Mouse (Mus musculus) forebrain, embryonic 12.5 days (tissue): ENCODE data around the gene Gpha2. TPM values are rescaled to one million over a fixed set of nuclear protein-coding genes. Genes with fewer than 3 reads are reported as not detected.

Experiments
- ATAC-seq: fragments of 200-750 bp; cut with Nextera tagmentation; 2 replicates; pipeline ENCODE4 v1.8.0; 2017; ENCODE audit warnings: moderate TSS enrichment; ENCODE audit not compliant: low FRiP score
- H3K27ac ChIP-seq: fragments of 300-500 bp; sonication (generic); 2 replicates; pipeline ENCODE4 v1.5.1; 2016; ENCODE audit warnings: mild to moderate bottlenecking
- H3K27me3 ChIP-seq: fragments of 300-500 bp; sonication (generic); 2 replicates; pipeline ENCODE4 v1.6.1; 2016; ENCODE audit warnings: mild to moderate bottlenecking
- H3K36me3 ChIP-seq: fragments of 300-500 bp; sonication (generic); replicated peaks from 2 replicates; pipeline ENCODE4 v1.6.1; 2016; ENCODE audit warnings: mild to moderate bottlenecking
- H3K4me1 ChIP-seq: fragments of 300-500 bp; sonication (generic); 2 replicates; pipeline ENCODE4 v1.6.1; 2016
- H3K4me2 ChIP-seq: fragments of 300-500 bp; sonication (generic); 2 replicates; pipeline ENCODE4 v1.6.1; 2016; ENCODE audit warnings: mild to moderate bottlenecking, moderate library complexity
- H3K4me3 ChIP-seq: fragments of 300-500 bp; sonication (generic); replicated peaks from 2 replicates; pipeline ENCODE4 v1.5.1; 2016; ENCODE audit warnings: mild to moderate bottlenecking
- H3K9ac ChIP-seq: fragments of 300-500 bp; sonication (generic); 2 replicates; pipeline ENCODE4 v1.6.1; 2016; ENCODE audit warnings: mild to moderate bottlenecking
- H3K9me3 ChIP-seq: fragments of 300-500 bp; sonication (generic); 2 replicates; pipeline ENCODE4 v1.6.1; 2016
- WGBS: fragments of 180-500 bp; shearing (Covaris S2); methylation state at CpG from one replicate; pipeline ENCODE4 v1.1.7; 2016; 5-methylcytosine and 5-hydroxymethylcytosine counted together
- polyA plus RNA-seq: library from polyadenylated mRNA; unstranded; fragments of >200 nt; fragmentation: Nextera tagmentation; extraction: Ambion mirVana; gene quantifications from 2 replicates; pipeline ENCODE4 v1.2.1, GENCODE M21; 2016

The Gpha2 gene
- polyA plus RNA-seq, 1 experiment from 2014 or later, result 0.91 TPM

DNA sequence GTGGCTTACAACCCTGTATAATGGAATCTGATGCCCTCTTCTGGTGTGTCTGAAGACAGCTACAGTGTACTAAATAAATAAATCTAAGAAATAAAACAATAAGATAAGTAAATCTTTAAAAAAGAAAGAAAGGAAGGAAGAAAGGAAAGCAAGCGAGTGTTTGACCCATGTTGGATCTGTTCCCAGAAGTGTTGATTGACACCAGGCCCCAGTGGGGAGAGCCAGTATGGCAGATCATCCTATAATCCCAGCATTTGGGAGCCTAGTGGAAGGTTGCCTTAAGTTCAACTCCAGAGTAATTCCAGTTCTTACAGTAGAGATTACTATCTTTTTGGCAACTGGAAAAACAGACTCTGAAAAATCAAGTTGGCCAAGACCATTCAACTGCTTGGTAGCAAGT, 19.6 kb downstream of the Gpha2 start:
- H3K9me3 ChIP-seq, result no peaks in the 10 kb centered on the region
- H3K4me2 ChIP-seq, result no peak overlapping the region
- no peak overlapping the region for H3K4me3 ChIP-seq
- no peak for ATAC-seq
- no peaks in the 10 kb centered on the region for H3K27me3 ChIP-seq
- H3K36me3 ChIP-seq, result peaks cover 49% of the 10 kb centered on the region
- 86% methylated on average over 1 of the region's 1 CpGs for WGBS
- H3K4me1 ChIP-seq, result peaks cover 13% of the 10 kb centered on the region
- H3K27ac ChIP-seq, result no peak overlapping the region
- H3K9ac ChIP-seq, result no peak overlapping the region

GRCm38 (mm10) chr19:6247526-6248300, 21.5 kb downstream of the Gpha2 start:
- Histone ChIP-seq H3K4me2 (no peak overlapping the region), H3K4me1 (peaks cover 5% of the 10 kb centered on the region), H3K27ac (no peak overlapping the region), H3K27me3 (no peaks in the 10 kb centered on the region), H3K36me3 (peaks cover 66% of the 10 kb centered on the region), H3K4me3 (no peak overlapping the region), H3K9ac (no peak overlapping the region), H3K9me3 (no peaks in the 10 kb centered on the region)
- WGBS, result 95% methylated on average over 29 of the region's 29 CpGs
- ATAC-seq, result no peak

DNA sequence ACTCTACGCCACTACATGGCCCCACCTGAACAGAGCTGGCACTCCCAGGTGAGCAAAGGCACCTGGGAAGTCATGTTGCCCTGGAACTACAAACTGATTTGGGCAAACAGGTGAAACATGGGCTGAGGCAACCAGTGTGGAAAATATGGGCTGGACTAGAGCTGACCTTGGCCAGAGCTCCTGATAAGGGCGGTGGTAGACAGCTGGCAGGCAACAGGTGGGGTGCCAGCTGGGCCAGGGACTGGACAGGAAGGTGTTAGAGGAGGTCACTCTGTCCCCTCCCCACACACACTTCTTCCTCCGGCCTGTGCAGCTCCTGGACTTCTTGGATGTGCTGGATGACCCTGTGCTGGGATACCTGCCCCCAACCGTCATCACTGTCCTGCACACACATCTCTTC, 26.8 kb downstream of the Gpha2 start:
- no peaks in the 10 kb centered on the region for H3K9me3 ChIP-seq
- no peak overlapping the region for H3K9ac ChIP-seq
- no peaks in the 10 kb centered on the region for H3K4me1 ChIP-seq
- ATAC-seq, result no peak
- peaks cover 90% of the 10 kb centered on the region for H3K36me3 ChIP-seq
- no peak overlapping the region for H3K4me2 ChIP-seq
- no peak overlapping the region for H3K4me3 ChIP-seq
- H3K27me3 ChIP-seq, result no peaks in the 10 kb centered on the region
- WGBS, result 90% methylated on average over 4 of the region's 4 CpGs
- no peak overlapping the region for H3K27ac ChIP-seq

DNA sequence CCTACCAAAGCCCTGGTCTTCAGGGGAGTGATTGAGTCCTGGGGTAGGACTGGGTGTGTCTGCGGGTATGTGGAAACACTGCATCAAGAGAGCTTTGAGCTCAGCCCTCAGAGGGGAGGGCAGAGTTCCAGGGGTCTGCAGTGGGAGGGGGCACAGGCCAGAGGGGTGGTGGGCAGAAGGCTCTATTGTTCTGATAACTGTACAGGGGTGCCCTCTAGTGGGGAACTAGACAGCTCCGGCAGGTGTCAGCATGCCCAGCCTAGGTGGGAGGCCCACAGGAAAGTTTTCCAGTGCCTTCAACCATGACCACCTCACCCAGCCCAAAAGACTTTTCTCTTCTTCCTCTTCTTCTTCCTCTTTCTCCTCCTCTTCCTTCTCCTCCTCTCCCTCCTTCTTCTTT, 34.2 kb downstream of the Gpha2 start:
- no peaks in the 10 kb centered on the region for H3K27me3 ChIP-seq
- H3K9ac ChIP-seq, result no peak overlapping the region
- H3K4me1 ChIP-seq, result no peaks in the 10 kb centered on the region
- no peak for ATAC-seq
- peaks cover 66% of the 10 kb centered on the region for H3K36me3 ChIP-seq
- H3K4me3 ChIP-seq, result no peak overlapping the region
- no peak overlapping the region for H3K4me2 ChIP-seq
- 75% methylated on average over 2 of the region's 2 CpGs for WGBS
- 0 out of 2 replicates have a peak, but pooled peaks cover 2% of the 10 kb centered on the region for H3K9me3 ChIP-seq
- H3K27ac ChIP-seq, result no peak overlapping the region

DNA sequence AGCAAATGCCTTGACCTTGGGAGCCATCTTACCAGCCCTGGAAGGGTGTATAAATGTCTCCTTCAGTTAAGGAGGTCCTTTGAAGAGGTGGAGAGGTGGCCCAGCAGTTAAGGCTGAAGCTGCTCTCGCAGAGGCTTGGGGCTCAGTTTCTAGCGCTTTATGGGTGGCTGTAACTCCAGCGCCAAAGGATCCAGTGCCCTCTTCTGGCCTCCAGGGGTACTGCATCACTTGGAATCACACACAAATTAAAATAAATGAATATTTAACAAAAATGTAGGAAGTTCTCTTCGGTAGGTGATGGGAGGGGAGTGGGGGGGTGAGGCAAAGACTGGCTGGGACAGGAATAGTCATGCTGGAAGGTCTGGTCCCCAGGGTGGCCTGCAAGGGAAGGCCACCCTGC, 34.8 kb downstream of the Gpha2 start:
- Histone ChIP-seq H3K9ac (no peak overlapping the region), H3K4me2 (no peak overlapping the region), H3K9me3 (0 out of 2 replicates have a peak, but pooled peaks cover 2% of the 10 kb centered on the region), H3K27me3 (no peaks in the 10 kb centered on the region), H3K27ac (no peak overlapping the region), H3K4me3 (no peak overlapping the region), H3K4me1 (no peaks in the 10 kb centered on the region), H3K36me3 (peaks cover 61% of the 10 kb centered on the region)
- WGBS, result 84% methylated on average over 4 of the region's 4 CpGs
- no peak for ATAC-seq

- Histone ChIP-seq H3K27ac (no peak overlapping the region), H3K36me3 (peaks cover 57% of the 10 kb centered on the region), H3K4me2 (no peak overlapping the region), H3K9me3 (0 out of 2 replicates have a peak, but pooled peaks cover 2% of the 10 kb centered on the region), H3K9ac (no peak overlapping the region), H3K4me3 (no peak overlapping the region), H3K27me3 (no peaks in the 10 kb centered on the region), H3K4me1 (no peaks in the 10 kb centered on the region)
- ATAC-seq, result no peak
- WGBS, result 91% methylated on average over 14 of the region's 14 CpGs
These were observed 35.2 kb downstream of the Gpha2 start for GRCm38 (mm10) chr19:6261379-6261778.

GRCm38 (mm10) chr19:6262222-6262621, 36.0 kb downstream of the Gpha2 start:
- ATAC-seq, result no peak
- 58% methylated on average over 7 of the region's 7 CpGs for WGBS
- peaks cover 48% of the 10 kb centered on the region for H3K36me3 ChIP-seq
- 0 out of 2 replicates have a peak, but pooled peaks cover 4% of the 10 kb centered on the region for H3K27me3 ChIP-seq
- H3K4me3 ChIP-seq, result no peak overlapping the region
- H3K9me3 ChIP-seq, result 0 out of 2 replicates have a peak, but pooled peaks cover 2% of the 10 kb centered on the region
- H3K4me1 ChIP-seq, result no peaks in the 10 kb centered on the region
- H3K27ac ChIP-seq, result no peak overlapping the region
- no peak overlapping the region for H3K4me2 ChIP-seq
- no peak overlapping the region for H3K9ac ChIP-seq

- Histone ChIP-seq H3K4me3 (no peak overlapping the region), H3K36me3 (peaks cover 41% of the 10 kb centered on the region), H3K27me3 (0 out of 2 replicates have a peak, but pooled peaks cover 9% of the 10 kb centered on the region), H3K4me2 (no peak overlapping the region), H3K27ac (no peak overlapping the region), H3K9ac (no peak overlapping the region), H3K9me3 (0 out of 2 replicates have a peak, but pooled peaks cover 2% of the 10 kb centered on the region), H3K4me1 (no peaks in the 10 kb centered on the region)
- no peak for ATAC-seq
- 89% methylated on average over 8 of the region's 8 CpGs for WGBS
These were observed 36.8 kb downstream of the Gpha2 start for GRCm38 (mm10) chr19:6262839-6263433.

DNA sequence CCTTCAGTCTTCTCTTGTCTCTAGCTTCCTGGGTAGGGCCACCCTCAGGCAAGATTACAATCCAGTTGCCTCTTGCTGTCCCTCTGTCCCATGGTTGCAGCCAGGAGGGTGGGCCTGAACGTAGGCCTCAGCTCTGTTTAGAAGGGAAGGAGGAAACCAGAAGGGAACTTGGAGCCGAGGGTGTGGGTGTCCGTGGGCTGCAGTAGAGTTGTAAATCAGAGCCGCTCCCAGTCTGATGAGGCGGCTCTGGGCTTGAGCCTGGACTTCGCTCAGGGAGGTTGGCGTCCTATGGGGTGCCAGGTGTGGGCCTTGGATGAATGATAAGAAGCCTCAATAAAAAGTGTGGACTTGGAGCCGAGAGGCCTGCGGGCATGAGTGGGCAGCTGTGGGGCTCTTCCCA, 38.0 kb downstream of the Gpha2 start:
- no peak overlapping the region for H3K4me2 ChIP-seq
- 84% methylated on average over 9 of the region's 9 CpGs for WGBS
- H3K4me3 ChIP-seq, result no peak overlapping the region
- no peak overlapping the region for H3K9ac ChIP-seq
- H3K27me3 ChIP-seq, result 0 out of 2 replicates have a peak, but pooled peaks cover 9% of the 10 kb centered on the region
- 0 out of 2 replicates have a peak, but pooled peaks cover 2% of the 10 kb centered on the region for H3K9me3 ChIP-seq
- H3K36me3 ChIP-seq, result peaks cover 28% of the 10 kb centered on the region
- no peaks in the 10 kb centered on the region for H3K4me1 ChIP-seq
- ATAC-seq, result no peak
- no peak overlapping the region for H3K27ac ChIP-seq

GRCm38 (mm10) chr19:6264945-6265344, 38.8 kb downstream of the Gpha2 start:
- ATAC-seq, result no peak
- Histone ChIP-seq H3K4me2 (no peak overlapping the region), H3K27me3 (0 out of 2 replicates have a peak, but pooled peaks cover 10% of the 10 kb centered on the region), H3K4me3 (no peak overlapping the region), H3K4me1 (no peaks in the 10 kb centered on the region), H3K9me3 (0 out of 2 replicates have a peak, but pooled peaks cover 2% of the 10 kb centered on the region), H3K9ac (no peak overlapping the region), H3K27ac (no peak overlapping the region), H3K36me3 (peaks cover 23% of the 10 kb centered on the region)
- WGBS, result 90% methylated on average over 8 of the region's 8 CpGs

- Histone ChIP-seq H3K9ac (no peak overlapping the region), H3K4me2 (no peak overlapping the region), H3K27ac (no peak overlapping the region), H3K4me1 (no peaks in the 10 kb centered on the region; the same call in 1 of the 2 replicates), H3K36me3 (peaks cover 15% of the 10 kb centered on the region), H3K4me3 (no peak overlapping the region), H3K27me3 (peaks cover 14% of the 10 kb centered on the region; the same call in 1 of the 2 replicates), H3K9me3 (0 out of 2 replicates have a peak, but pooled peaks cover 2% of the 10 kb centered on the region)
- no peak for ATAC-seq
- 69% methylated on average over 6 of the region's 6 CpGs for WGBS
These were observed 39.6 kb downstream of the Gpha2 start for GRCm38 (mm10) chr19:6265727-6266182.

DNA sequence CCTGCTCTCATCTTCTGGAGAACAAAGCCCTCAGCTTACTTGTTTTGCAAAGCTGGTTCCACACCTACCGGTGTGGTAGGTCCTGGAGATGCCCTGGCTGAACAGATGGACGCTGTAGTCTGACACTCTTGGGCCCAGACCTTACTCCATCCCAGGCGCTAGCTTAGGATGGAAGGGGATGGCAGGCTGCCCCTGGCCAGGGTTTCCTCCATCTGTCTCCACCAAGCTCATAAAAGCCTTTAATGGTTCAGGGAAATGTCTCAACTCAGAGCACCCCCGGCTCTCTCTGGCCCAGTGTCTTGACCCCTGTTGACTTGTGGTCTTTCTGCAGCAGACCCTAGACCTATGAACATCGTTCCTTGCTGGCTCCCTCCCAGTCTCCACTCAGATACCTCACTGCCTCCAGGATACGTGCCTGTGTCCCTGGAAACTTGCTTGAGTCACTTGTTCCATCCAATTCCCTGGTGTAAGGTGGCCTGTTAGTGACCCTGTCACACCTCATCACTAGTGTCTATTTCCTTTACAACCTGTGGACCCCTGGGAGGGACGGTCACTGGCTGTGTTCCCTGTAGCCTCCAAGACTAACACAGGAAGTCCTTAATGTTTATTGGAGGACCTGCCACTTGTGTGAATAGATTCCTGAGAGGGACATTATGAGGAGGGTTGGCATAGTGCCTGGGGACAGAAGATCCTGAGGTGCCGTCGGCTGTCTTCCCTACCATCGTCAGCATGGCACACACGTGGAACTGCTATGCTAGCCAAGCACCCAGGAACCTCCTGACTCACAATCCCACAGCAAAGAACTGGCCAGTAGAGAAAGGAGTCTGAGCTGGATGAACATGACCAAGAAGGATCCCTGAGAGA, 41.4 kb downstream of the Gpha2 start:
- ATAC-seq, result no peak
- WGBS, result 74% methylated on average over 11 of the region's 11 CpGs
- H3K27ac ChIP-seq, result no peak overlapping the region

More for the DNA sequence above, 41.4 kb downstream of the Gpha2 start:
- H3K36me3 ChIP-seq, result no peaks in the 10 kb centered on the region
- no peak overlapping the region for H3K4me3 ChIP-seq
- H3K4me1 ChIP-seq, result peaks cover 5% of the 10 kb centered on the region
- H3K9me3 ChIP-seq, result no peaks in the 10 kb centered on the region
- H3K27me3 ChIP-seq, result peaks cover 15% of the 10 kb centered on the region; the same call in 1 of the 2 replicates
- H3K4me2 ChIP-seq, result no peak overlapping the region
- H3K9ac ChIP-seq, result no peak overlapping the region
